Mouse (Mus musculus) erythroid progenitor cell, adult 5-6 weeks (primary cell): ENCODE data around the gene Sult5a1. TPM values are rescaled to one million over a fixed set of nuclear protein-coding genes. Genes with fewer than 3 reads are reported as not detected.

Experiments
- ATAC-seq: replicated peaks from 2 replicates; pipeline ENCODE4 v1.8.0; 2016; ENCODE audit warnings: moderate number of reproducible peaks, mild to moderate bottlenecking, moderate TSS enrichment, inconsistent platforms; ENCODE audit not compliant: poor library complexity, low FRiP score, severe bottlenecking
- total RNA-seq, 2 experiments: library from RNA; stranded (forward) in 1 of 2; stranded (reverse) in 1 of 2; fragments of 150-400 nt in 1 of 2; fragments of 186-747, 209-891 nt in 1 of 2; gene quantifications; 2 replicates each; pipeline versions ENCODE4 v1.2.3 to v1.2.4; 2015 to 2017; ENCODE audit warnings: low replicate concordance in 2 of 2

The Sult5a1 gene
- not detected in 2 replicates for total RNA-seq (2015; ENCODE audit: low replicate concordance)
- total RNA-seq (2017; ENCODE audit: low replicate concordance), result not detected in 2 replicates

DNA sequence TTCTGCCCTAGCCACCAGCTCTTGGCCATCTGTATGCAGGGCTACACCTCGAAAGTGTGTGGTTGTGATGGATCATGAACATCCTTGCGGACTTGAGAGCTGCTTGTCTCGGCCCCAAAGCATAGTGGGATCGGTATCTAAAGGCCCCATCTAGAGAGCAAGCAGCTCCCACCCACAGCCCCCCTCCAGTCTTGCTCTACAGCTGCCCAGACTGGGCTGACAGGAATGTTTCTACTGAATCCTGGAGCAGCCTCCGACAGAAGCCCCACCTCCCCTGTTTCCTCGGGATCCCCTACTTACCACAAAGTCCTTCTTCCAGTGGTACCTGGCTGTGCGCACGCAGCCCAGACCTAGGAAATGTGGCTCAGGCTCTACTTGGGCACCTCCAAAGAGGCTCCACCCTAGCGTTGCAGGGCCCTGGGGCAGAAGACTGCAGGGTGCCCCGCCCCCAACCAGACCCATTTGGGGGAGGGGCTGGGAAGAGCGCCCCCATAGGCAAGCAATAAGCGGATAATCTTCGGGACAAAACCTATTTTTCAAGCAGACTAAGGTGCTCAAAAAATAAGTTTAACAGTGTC, at the start of gene Sult5a1:
Gene Sult5a1, minus strand, starts transcription at position 428 of the 578 bp plus-strand sequence.
- no peak for ATAC-seq

DNA sequence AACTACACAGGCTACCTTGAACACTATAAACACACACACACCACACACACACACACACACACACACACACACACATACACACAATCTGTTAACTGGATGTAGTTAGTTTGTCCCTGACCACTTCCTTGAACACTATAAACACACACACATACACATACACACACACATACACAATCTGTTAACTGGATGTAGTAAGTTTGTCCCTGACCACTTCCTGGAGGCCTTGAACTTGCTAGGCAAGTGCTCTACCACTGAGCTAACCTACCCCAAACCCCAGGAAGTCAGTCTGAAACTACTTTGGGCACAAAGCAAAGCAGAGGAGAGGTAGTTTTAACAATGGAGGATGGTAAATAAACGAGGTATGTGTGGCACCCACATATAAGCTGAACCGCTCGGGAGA, 45.5 kb upstream of the Sult5a1 start:
- ATAC-seq, result no peak

DNA sequence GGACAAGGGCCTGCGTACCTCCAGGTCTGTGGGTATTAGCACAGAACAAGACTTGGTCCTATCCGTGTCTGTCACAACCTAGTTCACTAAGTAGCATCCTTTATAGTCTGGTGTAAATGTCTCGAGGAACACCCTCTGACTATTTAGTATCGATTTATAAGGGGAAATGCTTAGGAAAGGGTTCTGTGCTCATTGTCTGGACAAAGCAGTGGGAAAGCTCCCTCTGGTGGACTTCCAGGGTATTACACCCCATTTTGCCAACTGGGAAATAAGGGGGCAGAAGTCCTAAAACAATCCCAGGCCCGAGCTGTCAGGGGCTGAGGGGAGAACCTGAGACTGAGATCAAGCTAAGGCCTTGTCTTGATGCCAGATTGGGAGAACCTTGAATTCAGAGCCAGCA, 44.2 kb upstream of the Sult5a1 start:
- peak; percentile 63 for ATAC-seq

- ATAC-seq, result no peak
Measured at GRCm38 (mm10) chr8:123199864-123200263, 41.7 kb upstream of the Sult5a1 start.

DNA sequence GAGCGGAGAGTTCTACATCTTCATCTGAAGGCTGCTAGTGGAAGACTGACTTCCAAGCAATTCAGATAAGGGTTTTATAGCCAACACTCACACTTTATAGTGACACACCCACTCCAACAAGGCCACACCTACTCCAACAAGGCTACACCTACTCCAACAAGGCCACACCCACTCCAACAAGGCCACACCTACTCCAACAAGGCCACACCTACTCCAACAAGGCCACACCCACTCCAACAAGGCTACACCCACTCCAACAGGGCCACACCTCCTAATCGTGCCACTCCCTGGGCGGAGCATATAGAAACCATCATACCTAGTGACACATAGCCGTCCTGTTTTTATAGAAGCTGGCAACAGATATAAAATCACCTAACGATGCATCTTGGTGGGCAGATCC, 38.9 kb upstream of the Sult5a1 start:
- peak; percentile 60 for ATAC-seq

DNA sequence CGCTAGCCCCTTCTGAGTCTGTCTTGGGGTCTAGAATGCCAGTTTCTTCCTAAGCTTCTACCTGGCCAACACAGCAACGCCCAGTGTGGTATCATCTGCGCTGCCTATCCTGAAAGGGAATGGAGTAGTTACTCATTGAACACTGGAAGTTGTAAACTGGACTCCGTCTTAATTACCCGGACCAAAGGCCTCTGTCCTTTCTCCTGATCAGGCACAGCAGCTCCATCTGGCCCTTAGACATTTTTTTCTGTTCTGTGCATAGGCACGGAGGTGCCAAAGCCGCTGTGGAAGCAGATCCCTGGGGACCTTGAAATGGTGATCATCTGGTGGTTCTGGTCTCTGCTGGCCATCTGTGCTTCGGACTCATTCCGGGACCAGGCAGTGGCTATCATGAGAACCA, 35.7 kb upstream of the Sult5a1 start:
- no peak for ATAC-seq

- no peak for ATAC-seq
Measured at GRCm38 (mm10) chr8:123191908-123192307, 33.8 kb upstream of the Sult5a1 start.

DNA sequence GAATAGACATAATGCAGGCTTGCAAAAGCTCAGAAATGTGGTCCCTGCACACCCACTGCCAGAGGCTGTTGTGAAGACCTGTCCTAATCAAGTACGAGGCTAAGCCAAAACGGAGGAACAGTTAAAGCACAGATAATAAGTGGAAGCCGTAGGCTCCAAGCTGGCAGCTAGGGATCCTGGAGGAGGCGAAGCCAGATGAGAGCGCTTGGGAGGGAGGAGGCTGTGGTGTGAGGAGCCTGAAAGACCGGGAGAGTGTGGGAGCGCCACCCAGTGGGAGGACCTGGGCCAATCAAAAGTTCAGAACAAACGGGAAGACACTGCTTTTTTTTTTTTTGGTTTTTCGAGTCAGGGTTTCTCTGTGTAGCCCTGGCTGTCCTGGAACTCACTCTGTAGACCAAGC, 32.6 kb upstream of the Sult5a1 start:
- ATAC-seq, result peak; percentile 63

GRCm38 (mm10) chr8:123188841-123189240, 30.7 kb upstream of the Sult5a1 start:
- ATAC-seq, result no peak

GRCm38 (mm10) chr8:123188006-123188405, 29.9 kb upstream of the Sult5a1 start:
- ATAC-seq, result no peak

DNA sequence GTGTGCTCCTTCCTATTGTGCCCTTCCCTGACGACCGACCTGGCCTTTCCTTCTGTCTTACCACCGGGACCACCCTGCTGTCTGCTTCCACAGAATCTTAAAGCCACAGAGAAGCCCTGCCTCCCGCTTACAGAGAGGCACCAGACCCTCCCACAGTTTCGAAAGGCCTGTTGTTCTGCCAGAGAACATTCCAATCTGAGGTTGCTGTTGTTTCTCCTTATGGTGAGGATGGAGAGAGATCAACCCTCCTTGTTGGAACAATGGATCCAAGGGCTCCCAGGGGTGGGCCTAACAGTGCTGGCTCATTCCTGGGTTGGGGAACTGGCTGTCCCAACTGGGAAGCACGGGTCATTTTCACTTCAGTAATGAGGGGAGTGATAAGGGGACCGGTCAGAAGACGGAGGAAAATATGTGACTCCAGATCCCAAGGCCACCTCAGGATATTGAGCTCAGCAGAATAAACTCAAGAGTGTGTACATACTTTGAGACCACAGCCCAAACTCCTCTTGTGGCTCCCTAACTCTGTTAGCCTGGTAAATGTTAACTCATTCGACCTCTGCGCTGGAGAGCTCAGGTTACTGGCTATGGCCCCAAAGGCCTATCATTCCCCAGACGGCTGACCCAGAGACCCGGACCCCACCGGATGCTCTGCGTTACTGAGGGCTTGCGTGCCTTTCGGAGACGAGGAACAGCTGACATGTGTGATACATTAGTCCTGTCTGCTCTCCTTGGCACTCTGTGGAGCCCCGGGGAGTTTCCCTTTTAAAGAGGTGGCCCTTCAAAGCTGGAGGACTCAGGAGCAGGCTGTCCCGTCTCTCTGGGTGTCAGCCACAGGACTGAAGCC, 27.7 kb upstream of the Sult5a1 start, which contains the start of gene Dpep1:
Gene Dpep1, plus strand, starts transcription at position 677 of the 844 bp plus-strand sequence.
- no peak for ATAC-seq

- no peak for ATAC-seq
Measured at GRCm38 (mm10) chr8:123181391-123181790, 23.3 kb upstream of the Sult5a1 start.

DNA sequence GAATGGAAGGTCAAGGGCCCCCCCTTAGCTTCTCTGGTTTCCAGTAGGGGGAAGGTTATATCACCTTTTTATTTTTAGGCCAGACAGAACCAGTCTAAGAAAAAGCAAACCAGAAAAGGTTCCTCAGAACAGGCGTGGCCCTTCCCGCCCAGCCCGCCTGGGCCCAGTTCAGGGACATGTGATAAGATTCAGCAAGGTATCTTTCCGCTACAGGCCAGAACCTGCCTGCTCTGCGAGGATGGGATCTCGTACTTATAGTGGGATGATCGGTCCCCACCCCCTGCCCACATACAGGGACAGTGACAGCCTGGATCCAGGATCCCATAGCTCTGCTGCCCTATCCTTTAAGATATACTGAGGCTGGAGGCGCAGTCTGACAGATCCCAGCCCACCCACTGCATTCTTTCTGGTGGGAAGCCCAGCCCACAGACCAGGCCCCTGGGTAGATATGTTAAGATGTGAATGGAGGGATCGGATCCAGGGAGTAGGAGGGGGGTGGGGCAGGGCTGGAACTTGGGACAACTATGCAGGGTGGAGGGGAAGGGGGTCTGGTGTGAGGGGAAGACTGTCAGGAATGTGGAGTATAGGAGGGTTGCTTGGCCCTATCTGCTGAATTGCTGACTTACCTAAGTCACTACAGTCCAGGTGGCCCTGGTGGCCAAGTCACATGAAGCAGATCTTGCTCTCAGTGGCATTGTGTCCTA, 1.9 kb downstream of the Sult5a1 start:
- ATAC-seq, result peak; percentile 82

DNA sequence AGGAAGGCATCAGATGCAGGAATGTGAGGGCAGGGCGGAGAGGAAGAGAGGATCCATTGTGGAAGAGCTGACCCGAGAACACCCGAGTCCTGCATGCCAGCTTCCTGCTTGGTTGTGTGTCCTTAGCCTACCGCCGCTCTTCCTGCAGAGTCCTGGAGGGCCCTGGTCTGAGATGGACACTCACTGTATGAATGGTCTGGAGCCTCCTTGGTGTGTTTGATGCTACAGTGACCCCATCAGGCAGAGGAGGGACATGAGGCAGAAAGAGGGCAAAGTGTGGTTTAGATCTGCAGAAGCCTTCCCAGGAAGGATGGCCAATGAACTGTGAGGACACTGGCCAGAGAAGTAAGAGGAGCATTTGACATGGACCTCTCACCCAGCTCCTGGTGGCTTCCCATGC, 2.9 kb downstream of the Sult5a1 start:
- peak; percentile 44; the same call in 1 of the 2 replicates for ATAC-seq

DNA sequence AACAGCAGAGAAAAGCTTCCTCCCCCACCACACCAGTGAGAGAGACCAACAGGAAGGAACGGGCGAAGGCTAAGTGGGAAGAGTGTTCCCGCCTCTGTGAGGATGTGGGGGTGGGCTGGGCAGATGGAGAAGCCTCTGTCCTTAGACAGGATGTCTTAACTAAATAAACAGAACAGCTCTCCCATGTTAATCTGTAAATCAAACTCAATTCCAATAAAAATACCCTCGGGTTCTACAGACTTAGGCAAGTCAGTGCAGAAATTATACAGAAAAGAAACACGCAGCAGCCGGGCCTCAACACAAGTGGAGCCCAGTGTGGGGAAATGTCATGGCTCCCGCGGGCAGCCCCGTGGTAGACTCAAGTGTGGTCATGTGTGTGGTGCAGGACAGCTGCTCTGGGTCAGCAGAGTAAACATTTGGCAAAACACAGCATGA, 7.4 kb downstream of the Sult5a1 start:
- ATAC-seq, result no peak

DNA sequence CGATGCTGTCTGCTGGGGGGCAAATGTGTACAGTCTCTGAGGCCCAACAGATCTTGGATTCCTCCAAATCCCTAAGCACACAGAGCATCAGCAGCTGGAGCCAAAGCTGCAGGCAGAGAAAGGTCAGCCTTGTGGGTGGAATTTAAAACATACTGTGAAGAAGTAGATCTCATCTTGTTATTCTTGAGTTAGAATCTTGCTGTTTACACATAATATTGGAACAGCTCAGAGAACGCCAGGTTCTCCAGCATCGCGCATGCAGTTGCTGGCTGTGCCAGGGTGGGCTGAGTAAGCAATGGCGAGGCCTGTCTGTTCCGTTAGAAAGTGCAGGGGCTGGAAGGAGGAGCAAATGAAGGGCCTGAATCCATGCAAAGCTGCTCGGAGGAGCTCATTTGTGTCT, 11.7 kb downstream of the Sult5a1 start:
- ATAC-seq, result no peak

GRCm38 (mm10) chr8:123145279-123145678, 12.8 kb downstream of the Sult5a1 start:
- no peak for ATAC-seq

- ATAC-seq, result no peak
Measured at GRCm38 (mm10) chr8:123141741-123142462, 16.2 kb downstream of the Sult5a1 start.

DNA sequence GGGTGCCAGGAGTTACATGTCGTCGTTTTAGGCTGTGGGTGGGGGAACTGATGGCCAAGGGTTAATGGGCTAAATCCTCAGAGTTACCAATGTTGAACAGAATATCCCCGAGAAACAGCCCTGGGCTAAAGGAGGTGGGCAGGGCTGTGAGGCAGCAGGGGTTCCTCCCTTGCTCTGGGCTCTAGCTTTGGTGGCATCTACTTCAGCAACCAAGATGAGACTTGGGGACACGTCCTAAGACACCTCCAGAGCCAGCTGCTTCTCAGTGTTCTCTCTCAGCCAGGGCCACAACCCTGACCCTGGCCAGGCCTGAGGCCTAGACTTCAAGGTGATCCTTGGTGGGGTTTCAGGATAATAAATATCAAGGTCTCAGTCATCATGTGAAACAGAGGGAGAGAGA, 19.4 kb downstream of the Sult5a1 start:
- no peak for ATAC-seq

DNA sequence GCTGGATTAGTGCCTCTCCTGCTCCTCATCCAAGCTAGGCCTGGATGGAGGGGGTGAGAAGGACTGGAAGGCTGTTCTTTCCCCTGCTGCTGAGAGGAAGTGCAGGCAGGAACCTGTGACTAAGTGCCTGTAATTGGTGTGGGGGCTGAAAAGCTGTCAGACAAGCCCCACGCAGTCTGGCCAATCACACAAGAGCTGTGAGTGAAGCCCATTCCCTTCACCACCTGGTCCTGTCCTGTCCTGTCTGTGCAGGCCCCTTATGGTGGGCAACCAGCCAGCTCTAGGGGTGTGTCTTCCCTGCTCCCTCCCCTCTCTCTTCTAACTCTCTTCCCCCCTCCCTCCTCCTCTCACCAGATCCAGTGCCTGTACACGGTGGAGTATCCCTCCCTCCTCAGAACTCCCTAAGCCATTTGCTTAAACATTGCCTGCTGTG, 20.5 kb downstream of the Sult5a1 start:
- no peak for ATAC-seq
